Mouse (Mus musculus) thymus, adult 2 months (tissue): Measurements from ENCODE around the gene B230217C12Rik.
"Not testable (repeated sequence)": the region's sequence is repeated elsewhere in the genome, so short reads cannot be mapped to it uniquely, and the experiment has no call there.

Experiments used
- CTCF ChIP-seq: fragments of 200-500 bp; IDR thresholded peaks from 2 replicates; pipeline ENCODE4 v1.5.1; 2012; ENCODE audit warnings: mild to moderate bottlenecking, control low read depth, low read length, moderate library complexity, borderline replicate concordance; ENCODE audit not compliant: control insufficient read depth, poor library complexity, insufficient read depth; ENCODE audit errors: extremely low read depth
- POLR2A ChIP-seq: fragments of 200-500 bp; IDR thresholded peaks from 2 replicates; pipeline ENCODE4 v1.6.1; 2012; ENCODE audit warnings: mild to moderate bottlenecking, low read length, control low read depth, moderate library complexity; ENCODE audit not compliant: control insufficient read depth, poor library complexity, insufficient read depth; ENCODE audit errors: extremely low read depth

DNA sequence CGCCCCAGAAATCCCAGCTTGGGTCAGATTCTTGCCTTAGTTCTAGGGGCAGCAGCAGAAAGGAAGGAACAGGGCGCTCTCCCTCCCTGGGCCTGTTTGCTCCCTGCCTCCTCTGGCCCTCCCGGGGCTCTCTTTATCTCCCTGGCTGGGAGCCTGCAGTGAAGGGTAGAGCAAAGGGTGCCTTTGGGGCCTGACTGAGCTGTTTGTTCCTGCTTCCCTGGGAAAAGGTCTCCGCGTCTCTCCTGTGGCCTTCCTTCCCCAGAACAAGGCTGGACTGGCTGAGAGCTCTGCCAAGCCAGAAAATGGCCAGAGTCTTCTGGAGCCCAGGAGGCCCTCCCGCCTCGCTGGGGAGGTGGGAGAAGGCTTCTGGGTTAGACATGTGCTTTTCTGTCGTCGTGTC lies 3.5 kb upstream of the B230217C12Rik start:
- not testable (repeated sequence) for TF ChIP-seq CTCF, POLR2A
